Comparison of ENCODE assay signal across 8 mouse cellular contexts in the genomic region with DNA sequence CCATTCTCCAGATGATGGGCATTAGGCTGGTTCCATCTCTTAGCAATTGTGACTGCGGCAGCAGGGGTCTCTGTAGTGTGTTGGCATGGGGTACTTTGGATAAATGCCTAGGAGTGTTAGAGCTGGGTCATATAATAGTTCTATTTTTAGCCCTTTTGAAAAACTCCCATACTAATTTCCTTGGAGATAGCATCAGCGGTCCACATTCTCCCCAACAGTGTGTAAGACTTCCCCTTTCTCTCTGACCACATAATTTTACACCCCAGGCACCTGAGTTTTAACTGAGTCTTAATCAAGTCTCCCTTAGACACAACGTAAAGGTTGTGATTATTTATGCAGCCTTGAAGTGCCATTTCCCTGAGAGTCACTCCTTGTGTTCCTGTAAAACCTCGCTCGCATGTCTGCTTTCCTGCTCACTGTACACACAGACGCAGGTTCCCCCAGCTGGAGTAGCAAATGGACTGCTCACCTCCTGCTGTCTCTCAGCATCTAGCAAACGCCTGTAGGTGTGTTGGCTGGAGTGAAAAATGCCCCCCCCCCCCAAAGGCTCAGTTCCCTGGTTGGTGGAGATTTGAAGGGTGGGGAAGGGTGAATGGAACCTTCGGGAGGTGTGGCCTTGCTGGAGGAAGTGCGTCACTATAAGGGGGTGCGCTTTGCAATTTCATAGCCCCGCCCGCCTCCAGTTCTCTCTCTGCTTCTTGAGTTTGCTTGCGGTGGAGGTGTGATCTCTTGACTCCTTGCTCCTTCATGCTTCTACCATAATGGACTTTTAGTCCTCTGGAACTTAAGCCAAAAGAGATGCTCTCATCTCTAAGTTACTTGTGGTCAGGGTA.
DNase-seq lines count a peak whose midpoint lies in the region; TF ChIP-seq lines count a peak whose summit lies in the region.

No protein-coding gene starts in this region.

- 15% methylated on average over 13 of the region's 13 CpGs for WGBS in bone marrow, adult 2 months

- TF ChIP-seq POLR2A in bone marrow, adult 2 months (IDR thresholded peaks at IDR 0.05; ENCODE audit: borderline replicate concordance, control insufficient read depth, low read depth, low read length), result no peak

- TF ChIP-seq CTCF in bone marrow, adult 2 months (IDR thresholded peaks at IDR 0.05; ENCODE audit: control insufficient read depth, insufficient read depth, low read length), result no peak

- H3K27ac ChIP-seq in bone marrow, adult 2 months (ENCODE audit: control insufficient read depth, insufficient read depth, low read depth, low read length, poor library complexity), result peak overlapping the region; percentile 69; the same call in 1 of the 2 replicates

- H3K4me3 ChIP-seq in bone marrow, adult 2 months (replicated peaks; ENCODE audit: control insufficient read depth, low read depth, low read length), result peak overlapping the region; percentile 60

- intact Hi-C loops in heart, postnatal 10 days (cut with DNase I), result loop anchor here (10.0 kb wide), 1 partner anchor 646 kb away; no protein-coding TSS in a partner anchor

- DNase-seq in heart, postnatal 10 days, result peak; percentile 19 to 20
- DNase-seq in heart, adult 8-10 months (ENCODE audit: low spot score), result no peak
- DNase-seq in CD4-positive, CD25-positive, alpha-beta regulatory T cell, adult 2 months (ENCODE audit: low read depth, low spot score), result peak; percentile 87
- peak; percentile 92 for DNase-seq in induced T-regulatory cell, adult 2 months (ENCODE audit: low read depth)
- DNase-seq in natural killer cell, adult 2 months (ENCODE audit: low spot score in 2 of 2), result peak; percentile 88 to 92
- DNase-seq in right cerebral cortex, postnatal 10 days (ENCODE audit: low spot score in 2 of 2), result no peak
- DNase-seq in urinary bladder, adult 2 months (ENCODE audit: low spot score), result no peak

- H3K4me1 ChIP-seq in bone marrow, adult 2 months (ENCODE audit: control insufficient read depth, insufficient read depth, low read length), result no peaks in the 10 kb centered on the region; the same call in 1 of the 2 replicates

Comparison
In these comparisons a context has a peak if more than half of its experiments do, and no peak if none do; other contexts are left out.
1. DNase-seq: peak in heart, postnatal 10 days (2 of 2), CD4-positive, CD25-positive, alpha-beta regulatory T cell, adult 2 months (single experiment), induced T-regulatory cell, adult 2 months (single experiment) and natural killer cell, adult 2 months (2 of 2); none in heart, adult 8-10 months (single experiment), right cerebral cortex, postnatal 10 days (0 of 2) and urinary bladder, adult 2 months (single experiment).